Mouse (Mus musculus) lung, adult 2 months (tissue): ENCODE data around the gene 4933411K16Rik. TPM values are rescaled to one million over a fixed set of nuclear protein-coding genes. Genes with fewer than 3 reads are reported as not detected.

Experiments used
- DNase-seq: peaks from one replicate; pipeline ENCODE4 v3.0.0; 2022
- H3K4me1 ChIP-seq: fragments of 200-500 bp; 2 replicates; pipeline ENCODE4 v1.6.1; 2011; ENCODE audit warnings: low read length; ENCODE audit not compliant: control insufficient read depth, insufficient read depth
- H3K4me3 ChIP-seq: fragments of 200-500 bp; replicated peaks from 2 replicates; pipeline ENCODE3; 2011; ENCODE audit warnings: low read depth, mild to moderate bottlenecking, control low read depth, low read length; ENCODE audit errors: extremely low read depth
- CTCF ChIP-seq: fragments of 200-500 bp; IDR thresholded peaks from 2 replicates; pipeline ENCODE4 v1.5.1; 2011; ENCODE audit warnings: mild to moderate bottlenecking, low read length, control low read depth; ENCODE audit not compliant: insufficient read depth
- POLR2A ChIP-seq: fragments of 200-500 bp; IDR thresholded peaks from 2 replicates; pipeline ENCODE4 v1.6.1; 2011; ENCODE audit warnings: low read depth, mild to moderate bottlenecking, control low read depth, low read length, borderline replicate concordance; ENCODE audit errors: extremely low read depth
- WGBS: fragments of 180-500 bp; shearing (Covaris S2); methylation state at CpG from one replicate; pipeline ENCODE4 v1.1.7; 2018; 5-methylcytosine and 5-hydroxymethylcytosine counted together
- polyA plus RNA-seq: library from polyadenylated mRNA; depleted of rRNA; stranded (reverse); fragments of >200 nt; gene quantifications from 2 replicates; pipeline ENCODE4 v1.2.3, GENCODE M21; 2012

4933411K16Rik gene
- polyA plus RNA-seq, 1 experiment = 1.4 TPM

DNA sequence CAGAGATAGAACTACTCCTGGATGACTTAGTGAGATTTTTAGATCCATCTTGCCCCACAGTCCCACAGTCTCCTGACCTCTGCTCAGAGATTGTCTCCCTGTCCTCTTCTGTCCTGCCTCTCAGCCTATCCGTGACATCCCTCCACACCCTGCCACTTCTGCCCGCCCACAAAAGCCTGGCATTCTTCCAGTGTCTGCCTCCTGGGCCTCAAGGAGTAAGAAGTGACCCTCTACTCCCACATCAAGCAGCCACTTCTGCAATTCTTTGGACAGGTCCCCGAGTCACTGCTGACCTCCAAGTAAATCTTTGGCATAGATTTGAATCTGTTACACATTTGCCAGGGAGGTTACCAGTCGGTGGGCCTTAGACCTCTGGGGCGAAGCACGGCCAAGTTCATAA, 2.2 kb downstream of the 4933411K16Rik start:
- whole genome bisulfite sequencing = 54% methylated on average over 6 of the region's 6 CpGs
- no peak overlapping the region for H3K4me3 ChIP-seq
- TF ChIP-seq POLR2A = no peak
- TF ChIP-seq CTCF = no peak
- no peaks in the 10 kb centered on the region for H3K4me1 ChIP-seq
- DNase-seq = peak; percentile 23

- no peak for DNase-seq
- Histone ChIP-seq H3K4me1 (no peaks in the 10 kb centered on the region), H3K4me3 (no peak overlapping the region)
- 77% methylated on average over 2 of the region's 2 CpGs for WGBS
- no peak for TF ChIP-seq CTCF
Measured at GRCm38 (mm10) chr19:42055881-42056280, 3.8 kb downstream of the 4933411K16Rik start.

- H3K4me3 ChIP-seq = no peak overlapping the region
- H3K4me1 ChIP-seq = no peaks in the 10 kb centered on the region
- 78% methylated on average over 6 of the region's 6 CpGs for WGBS
- no peak for DNase-seq
- TF ChIP-seq POLR2A (no peak), CTCF (no peak)
Measured at GRCm38 (mm10) chr19:42056719-42057409, 4.8 kb downstream of the 4933411K16Rik start.

GRCm38 (mm10) chr19:42058426-42058825, 6.4 kb downstream of the 4933411K16Rik start:
- 47% methylated on average over 7 of the region's 7 CpGs for whole genome bisulfite sequencing
- Histone ChIP-seq H3K4me1 (no peaks in the 10 kb centered on the region), H3K4me3 (no peak overlapping the region)
- TF ChIP-seq CTCF (no peak), POLR2A (no peak)
- DNase-seq = no peak

- WGBS = 94% methylated on average over 7 of the region's 7 CpGs
- no peak for DNase-seq
- Histone ChIP-seq H3K4me1 (no peaks in the 10 kb centered on the region), H3K4me3 (no peak overlapping the region)
- TF ChIP-seq POLR2A (no peak), CTCF (no peak)
Measured at GRCm38 (mm10) chr19:42061443-42061842, 9.4 kb downstream of the 4933411K16Rik start.

- TF ChIP-seq POLR2A (peak; percentile 34; the same call in 1 of the 2 replicates), CTCF (no peak)
- WGBS = 43% methylated on average over 11 of the region's 11 CpGs
- H3K4me1 ChIP-seq = no peaks in the 10 kb centered on the region
- peak; percentile 33 for DNase-seq
- H3K4me3 ChIP-seq = peak overlapping the region; percentile 31
Measured at GRCm38 (mm10) chr19:42068441-42069240, 16.6 kb downstream of the 4933411K16Rik start.

GRCm38 (mm10) chr19:42069241-42069525, 17.1 kb downstream of the 4933411K16Rik start:
- no peak for DNase-seq
- WGBS = 37% methylated on average over 6 of the region's 6 CpGs
- H3K4me3 ChIP-seq = no peak overlapping the region

GRCm38 (mm10) chr19:42071221-42071620, 19.2 kb downstream of the 4933411K16Rik start:
- no peaks in the 10 kb centered on the region for H3K4me1 ChIP-seq
- 68% methylated on average over 7 of the region's 7 CpGs for WGBS
- TF ChIP-seq CTCF (peak; percentile 46), POLR2A (no peak)
- H3K4me3 ChIP-seq = no peak overlapping the region
- DNase-seq = no peak

More at GRCm38 (mm10) chr19:42069241-42069525, 17.1 kb downstream of the 4933411K16Rik start:
- TF ChIP-seq POLR2A (no peak), CTCF (peak; percentile 53)
- no peaks in the 10 kb centered on the region for H3K4me1 ChIP-seq

GRCm38 (mm10) chr19:42071886-42072608, 20.0 kb downstream of the 4933411K16Rik start:
- no peaks in the 10 kb centered on the region for H3K4me1 ChIP-seq
- no peak overlapping the region for H3K4me3 ChIP-seq
- no peak for DNase-seq
- 73% methylated on average over 15 of the region's 15 CpGs for WGBS
- no peak for TF ChIP-seq POLR2A
- no peak for TF ChIP-seq CTCF

DNA sequence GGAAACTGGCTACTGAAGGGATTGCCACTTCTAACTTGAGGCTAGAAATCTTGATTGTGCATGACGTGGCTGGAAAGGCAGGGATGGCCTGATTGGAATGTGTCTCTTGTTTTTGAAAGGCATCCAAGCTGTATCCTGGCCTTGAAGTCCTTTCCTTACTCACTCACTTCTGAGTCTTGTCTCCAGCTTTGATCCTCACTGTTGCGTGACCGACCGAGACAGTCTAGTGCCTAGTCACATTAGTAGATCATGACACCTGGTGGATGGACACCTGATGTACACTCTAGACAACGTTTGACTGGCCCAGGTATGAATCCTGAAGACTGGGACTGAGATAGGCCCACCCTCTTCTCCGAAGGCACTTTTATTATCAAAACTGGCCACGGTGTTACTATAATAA, 20.8 kb downstream of the 4933411K16Rik start:
- H3K4me3 ChIP-seq = no peak overlapping the region
- DNase-seq = no peak
- no peak for TF ChIP-seq POLR2A
- no peak for TF ChIP-seq CTCF
- 64% methylated on average over 7 of the region's 7 CpGs for WGBS
- H3K4me1 ChIP-seq = no peaks in the 10 kb centered on the region
